Mouse (Mus musculus): ENCODE results near the gene Vmn2r59. TPM values are rescaled to one million over a fixed set of nuclear protein-coding genes. Genes with fewer than 3 reads are reported as not detected.
"Not testable (repeated sequence)": the region's sequence is repeated elsewhere in the genome, so short reads cannot be mapped to it uniquely, and the experiment has no call there.

The Vmn2r59 gene
- not detected in 2 replicates for polyA plus RNA-seq (2015; fragmentation: Nextera tagmentation; extraction: Ambion mirVana)

DNA sequence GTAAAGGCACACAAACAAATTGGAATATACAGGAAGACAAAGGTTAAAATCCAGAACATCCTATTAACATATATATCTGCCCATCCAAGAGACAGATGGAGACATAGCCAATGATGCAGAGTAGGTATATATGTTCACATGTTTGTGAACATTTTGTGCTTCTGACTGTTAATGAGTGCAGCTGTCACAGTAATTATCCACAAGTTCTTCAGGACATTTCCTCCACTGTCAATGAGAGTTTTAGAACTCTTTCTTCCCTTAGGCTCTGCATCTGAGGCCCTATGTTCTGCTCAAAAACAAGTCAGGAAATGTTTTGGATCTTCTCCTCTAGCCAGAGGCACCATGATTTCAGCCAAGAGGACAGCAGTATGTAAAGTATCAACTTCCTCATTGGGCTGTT lies at the start of gene Vmn2r59:
Gene Vmn2r59 (minus strand): TSS at position 101 of the 400 bp plus-strand sequence.
- H3K4me3 ChIP-seq (replicated peaks; ENCODE audit: low read length): no peak within 1 kb of the TSS
- H3K9me3 ChIP-seq (replicated peaks; ENCODE audit: control insufficient read depth, low read length): no peaks in the 10 kb centered on the region; the same call in 1 of the 2 replicates
- no peaks in the 10 kb centered on the region for H3K27me3 ChIP-seq (ENCODE audit: control insufficient read depth, insufficient read depth, low read length)
- H3K27ac ChIP-seq (ENCODE audit: low read length): no peak within 1 kb of the TSS
- ATAC-seq (ENCODE audit: insufficient read depth, low FRiP score): no peak
- H3K4me2 ChIP-seq (ENCODE audit: low read depth, low read length): no peak within 1 kb of the TSS
- no peaks in the 10 kb centered on the region for H3K36me3 ChIP-seq (ENCODE audit: control insufficient read depth, insufficient read depth, low read length)
- no peak within 1 kb of the TSS for H3K9ac ChIP-seq (ENCODE audit: low read length)
- H3K4me1 ChIP-seq (ENCODE audit: control insufficient read depth, insufficient read depth, low read length): no peaks in the 10 kb centered on the region

DNA sequence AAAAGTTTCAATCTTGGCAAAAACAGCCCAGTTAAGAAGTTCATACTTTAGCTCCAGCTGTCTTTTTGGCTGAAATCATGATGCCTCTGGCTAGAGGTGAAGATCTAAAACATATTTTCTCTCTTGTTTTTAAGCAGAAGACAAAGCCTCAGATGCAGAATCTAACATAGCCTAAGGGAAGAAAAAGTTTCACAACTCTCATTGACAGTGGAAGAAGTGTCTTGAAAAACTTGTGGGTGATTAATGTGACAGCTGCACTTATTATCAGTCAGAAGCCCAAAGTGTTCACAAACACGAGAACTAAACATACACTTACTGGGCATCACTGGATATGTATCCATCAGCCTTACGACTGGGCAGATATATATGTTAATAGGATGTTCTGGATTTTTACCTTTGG lies 48.6 kb upstream of the Vmn2r59 start, which contains the start of gene Vmn2r60:
Gene Vmn2r60 (plus strand): TSS at position 301 of the 400 bp plus-strand sequence.
- Histone ChIP-seq H3K9me3 (replicated peaks; ENCODE audit: control insufficient read depth, low read length) (no peaks in the 10 kb centered on the region), H3K4me1 (ENCODE audit: control insufficient read depth, insufficient read depth, low read length) (no peaks in the 10 kb centered on the region), H3K27ac (ENCODE audit: low read length) (no peak within 1 kb of the TSS), H3K4me3 (replicated peaks; ENCODE audit: low read length) (no peak within 1 kb of the TSS), H3K4me2 (ENCODE audit: low read depth, low read length) (no peak within 1 kb of the TSS), H3K9ac (ENCODE audit: low read length) (no peak within 1 kb of the TSS), H3K27me3 (ENCODE audit: control insufficient read depth, insufficient read depth, low read length) (no peaks in the 10 kb centered on the region), H3K36me3 (ENCODE audit: control insufficient read depth, insufficient read depth, low read length) (no peaks in the 10 kb centered on the region)
- WGBS: 69% methylated on average over 2 of the region's 2 CpGs
- no peak for ATAC-seq (ENCODE audit: insufficient read depth, low FRiP score)

DNA sequence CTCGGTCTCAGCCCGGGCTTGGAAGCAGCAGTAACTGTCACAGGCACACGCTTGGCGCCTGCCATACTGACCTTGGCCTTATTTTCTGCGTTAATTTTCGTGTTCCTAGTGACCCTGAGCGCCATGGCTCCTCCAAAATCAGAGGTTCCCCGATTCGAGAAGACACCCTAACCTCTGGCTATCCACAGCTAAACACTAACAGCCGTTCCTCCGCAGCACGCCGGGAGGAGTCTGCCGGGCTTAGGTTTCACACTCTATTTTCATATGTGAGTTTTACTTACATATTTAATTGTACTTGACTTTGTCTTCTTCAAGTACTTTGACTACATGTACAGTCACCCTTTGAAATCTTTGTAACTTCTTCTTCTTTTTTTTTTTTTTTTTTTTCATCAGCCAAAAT lies 48.2 kb upstream of the Vmn2r59 start:
- not testable (repeated sequence) for H3K4me1 ChIP-seq (ENCODE audit: control insufficient read depth, insufficient read depth, low read length); H3K27me3 ChIP-seq (ENCODE audit: control insufficient read depth, insufficient read depth, low read length); H3K4me3 ChIP-seq (replicated peaks; ENCODE audit: low read length); H3K27ac ChIP-seq (ENCODE audit: low read length); H3K4me2 ChIP-seq (ENCODE audit: low read depth, low read length); ATAC-seq (ENCODE audit: insufficient read depth, low FRiP score); H3K9me3 ChIP-seq (replicated peaks; ENCODE audit: control insufficient read depth, low read length); H3K9ac ChIP-seq (ENCODE audit: low read length); H3K36me3 ChIP-seq (ENCODE audit: control insufficient read depth, insufficient read depth, low read length)
- 82% methylated on average over 11 of the region's 14 CpGs for WGBS

Other genes starting within 250 kb of the Vmn2r59 start
- not detected in 2 replicates for gene Vmn2r58, start 186.3 kb downstream of the Vmn2r59 start, polyA plus RNA-seq (2015; fragmentation: Nextera tagmentation; extraction: Ambion mirVana)
- gene Vmn2r60, start 48.7 kb upstream of the Vmn2r59 start, polyA plus RNA-seq (2015; fragmentation: Nextera tagmentation; extraction: Ambion mirVana): not detected in 2 replicates
- not detected in 2 replicates for gene Vmn2r61, start 201.0 kb upstream of the Vmn2r59 start, polyA plus RNA-seq (2015; fragmentation: Nextera tagmentation; extraction: Ambion mirVana)